Mouse (Mus musculus): ENCODE measurements around the gene Arhgef3.
"Not testable (repeated sequence)": the region's sequence is repeated elsewhere in the genome, so short reads cannot be mapped to it uniquely, and the experiment has no call there.

Gene Arhgef3

GRCm38 (mm10) chr14:27187885-27188284 lies 73.2 kb downstream of the Arhgef3 start:
- DNase-seq (ENCODE audit: low spot score in 2 of 2) = no peak

- DNase-seq (ENCODE audit: low spot score in 2 of 2) = peak; percentile 26 to 73
These were observed 77.8 kb downstream of the Arhgef3 start for GRCm38 (mm10) chr14:27192450-27192849.

- DNase-seq (ENCODE audit: low spot score in 2 of 2) = no peak
These were observed 82.3 kb downstream of the Arhgef3 start for GRCm38 (mm10) chr14:27196980-27197379.

GRCm38 (mm10) chr14:27198490-27199089 lies 83.9 kb downstream of the Arhgef3 start:
- DNase-seq (ENCODE audit: low spot score in 2 of 2) = no peak

- no peak for DNase-seq (ENCODE audit: low spot score in 2 of 2)
These were observed 84.4 kb downstream of the Arhgef3 start for GRCm38 (mm10) chr14:27199119-27199518.

- DNase-seq (ENCODE audit: low spot score in 2 of 2) = no peak
These were observed 85.2 kb downstream of the Arhgef3 start for GRCm38 (mm10) chr14:27199870-27200269.

- DNase-seq (ENCODE audit: low spot score in 2 of 2) = no peak
These were observed 86.3 kb downstream of the Arhgef3 start for GRCm38 (mm10) chr14:27200743-27201576.

- DNase-seq (ENCODE audit: low spot score in 2 of 2) = no peak
These were observed 87.1 kb downstream of the Arhgef3 start for GRCm38 (mm10) chr14:27201824-27202223.

GRCm38 (mm10) chr14:27204704-27205103 lies 90.0 kb downstream of the Arhgef3 start:
- no peak for DNase-seq (ENCODE audit: low spot score in 2 of 2)

GRCm38 (mm10) chr14:27206443-27206842 lies 91.7 kb downstream of the Arhgef3 start:
- no peak for DNase-seq (ENCODE audit: low spot score in 2 of 2)

GRCm38 (mm10) chr14:27209542-27209941 lies 94.8 kb downstream of the Arhgef3 start:
- DNase-seq (ENCODE audit: low spot score in 2 of 2) = no peak

- DNase-seq (ENCODE audit: low spot score in 2 of 2) = not testable (repeated sequence)
These were observed 96.1 kb downstream of the Arhgef3 start for GRCm38 (mm10) chr14:27210801-27211200.

GRCm38 (mm10) chr14:27211743-27212445 lies 97.2 kb downstream of the Arhgef3 start:
- DNase-seq (ENCODE audit: low spot score in 2 of 2) = no peak

GRCm38 (mm10) chr14:27214232-27214631 lies 99.5 kb downstream of the Arhgef3 start:
- no peak for DNase-seq (ENCODE audit: low spot score in 2 of 2)

GRCm38 (mm10) chr14:27219668-27220067 lies 105.0 kb downstream of the Arhgef3 start:
- no peak for DNase-seq (ENCODE audit: low spot score in 2 of 2)

- no peak for DNase-seq (ENCODE audit: low spot score in 2 of 2)
These were observed 105.6 kb downstream of the Arhgef3 start for GRCm38 (mm10) chr14:27220297-27220696.

- DNase-seq (ENCODE audit: low spot score in 2 of 2) = no peak
These were observed 109.9 kb downstream of the Arhgef3 start for GRCm38 (mm10) chr14:27224636-27225035.

GRCm38 (mm10) chr14:27226288-27226687 lies 111.6 kb downstream of the Arhgef3 start:
- no peak for DNase-seq (ENCODE audit: low spot score in 2 of 2)

- no peak for DNase-seq (ENCODE audit: low spot score in 2 of 2)
These were observed 113.6 kb downstream of the Arhgef3 start for GRCm38 (mm10) chr14:27228288-27228687.

GRCm38 (mm10) chr14:27228941-27229371 lies 114.3 kb downstream of the Arhgef3 start:
- no peak for DNase-seq (ENCODE audit: low spot score in 2 of 2)

- peak in 1 of 2 experiments; percentile 24 for DNase-seq (ENCODE audit: low spot score in 2 of 2)
These were observed 114.9 kb downstream of the Arhgef3 start for GRCm38 (mm10) chr14:27229441-27230147.
